Mouse (Mus musculus): Measurements from ENCODE around the gene Cwc27. TPM values are rescaled to one million over a fixed set of nuclear protein-coding genes. Genes with fewer than 3 reads are reported as not detected.

Cwc27 gene
- total and polyA plus RNA-seq, 2 experiments from 2014 or later: 14.8 to 26.7 TPM

DNA sequence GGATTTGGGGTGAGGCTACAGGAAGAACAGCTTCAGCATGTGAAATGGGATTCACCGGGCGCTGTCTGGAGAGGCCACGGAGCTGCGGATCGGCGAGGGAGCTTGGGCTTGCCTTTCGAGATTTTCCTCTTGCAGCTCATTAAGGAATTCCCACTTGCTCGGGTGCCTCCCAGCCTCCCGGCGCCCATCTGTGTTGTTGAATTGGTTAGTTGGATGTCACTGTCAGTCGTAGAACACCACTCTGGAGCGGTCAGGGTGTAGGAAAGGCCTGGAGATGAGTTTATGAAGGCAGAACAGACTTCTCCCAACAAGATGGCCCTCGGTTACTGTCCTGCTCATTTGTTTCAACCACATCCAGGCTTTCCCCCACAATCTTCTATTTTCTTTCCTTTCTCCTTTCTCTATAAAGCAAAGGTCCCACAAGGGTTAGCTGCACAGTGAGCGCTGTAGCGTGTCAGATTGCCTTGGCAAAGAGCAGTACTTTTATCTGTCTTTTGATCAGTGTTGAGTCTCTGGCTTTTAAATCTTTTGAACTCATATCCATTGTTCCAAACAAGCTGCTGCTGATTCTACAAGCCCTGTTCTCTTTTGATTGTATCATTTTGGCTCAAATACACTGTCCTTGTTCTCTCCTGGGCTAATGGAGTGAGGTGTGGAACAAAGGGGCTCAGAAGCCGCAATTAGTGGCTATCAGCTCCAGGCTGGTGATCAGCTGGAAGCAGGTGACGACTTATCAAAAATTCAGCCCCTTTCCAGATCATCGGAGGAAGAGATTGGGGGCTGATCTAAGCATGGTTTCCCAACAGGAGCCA is 200.7 kb downstream of the Cwc27 start:
- no peak overlapping the region for H3K27ac ChIP-seq (ENCODE audit: low read depth, low read length)
- ATAC-seq: peak; percentile 69
- no peak overlapping the region for H3K9ac ChIP-seq
- no peaks in the 10 kb centered on the region for H3K9me3 ChIP-seq (ENCODE audit: low read length)
- H3K4me1 ChIP-seq (ENCODE audit: insufficient read depth): no peaks in the 10 kb centered on the region
- H3K27me3 ChIP-seq (ENCODE audit: insufficient read depth, low read length): no peaks in the 10 kb centered on the region
- 52% methylated on average over 18 of the region's 18 CpGs for WGBS
- no peaks in the 10 kb centered on the region for H3K36me3 ChIP-seq (ENCODE audit: insufficient read depth)
- H3K4me2 ChIP-seq (ENCODE audit: low read depth): no peak overlapping the region
- H3K4me3 ChIP-seq (ENCODE audit: low read depth, low read length): no peak overlapping the region
- DNase-seq: peak; percentile 15
- TF ChIP-seq CTCF (IDR thresholded peaks at IDR 0.05; ENCODE audit: low read depth): no peak

DNA sequence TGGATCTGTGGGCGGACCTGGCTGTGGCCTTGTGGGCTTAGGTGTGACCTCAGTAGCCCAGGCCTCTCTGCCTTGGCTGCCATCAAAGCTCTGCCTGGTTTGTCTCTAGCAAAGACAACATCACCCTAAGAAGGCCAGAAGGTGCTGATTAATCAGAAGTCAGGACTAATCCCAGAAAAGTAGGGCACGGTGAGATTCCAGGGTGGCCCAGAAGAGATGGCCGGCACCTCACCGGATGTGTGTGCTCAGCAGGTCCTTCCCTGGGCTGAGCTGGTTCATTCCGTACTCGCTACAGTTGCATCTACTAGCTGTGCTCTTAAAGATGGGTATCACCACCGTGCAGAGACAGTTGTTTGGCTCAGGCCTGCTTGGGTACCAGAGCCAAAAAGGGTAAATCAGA is 201.8 kb downstream of the Cwc27 start:
- 94% methylated on average over 7 of the region's 7 CpGs for WGBS
- Histone ChIP-seq H3K9ac (no peak overlapping the region), H3K4me3 (ENCODE audit: low read depth, low read length) (no peak overlapping the region), H3K36me3 (ENCODE audit: insufficient read depth) (no peaks in the 10 kb centered on the region), H3K27ac (ENCODE audit: low read depth, low read length) (no peak overlapping the region), H3K4me1 (ENCODE audit: insufficient read depth) (no peaks in the 10 kb centered on the region), H3K4me2 (ENCODE audit: low read depth) (no peak overlapping the region), H3K27me3 (ENCODE audit: insufficient read depth, low read length) (no peaks in the 10 kb centered on the region), H3K9me3 (ENCODE audit: low read length) (no peaks in the 10 kb centered on the region)
- TF ChIP-seq CTCF (IDR thresholded peaks at IDR 0.05; ENCODE audit: low read depth): no peak
- ATAC-seq (no peak), DNase-seq (no peak)

DNA sequence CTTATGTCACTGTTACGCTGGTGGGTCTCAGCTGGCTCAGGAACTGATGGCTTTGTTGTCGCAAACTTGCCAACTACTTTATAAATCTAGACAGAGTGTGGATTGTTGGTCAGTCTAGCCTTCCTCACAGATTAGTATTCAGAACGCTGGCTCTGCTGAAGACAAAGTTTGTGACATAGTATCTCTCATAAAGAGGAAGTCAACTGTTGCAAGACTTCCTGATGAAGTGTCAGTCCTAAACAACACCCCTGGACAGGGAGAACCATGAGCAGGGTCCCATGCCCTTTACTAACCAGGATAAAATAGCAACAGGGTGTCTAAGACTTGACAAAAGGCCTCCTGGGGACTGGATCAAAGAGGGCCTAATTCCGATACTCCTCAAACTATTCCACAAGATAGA is 205.6 kb downstream of the Cwc27 start:
- Histone ChIP-seq H3K4me2 (ENCODE audit: low read depth) (no peak overlapping the region), H3K9ac (no peak overlapping the region), H3K4me1 (ENCODE audit: insufficient read depth) (no peaks in the 10 kb centered on the region), H3K27ac (ENCODE audit: low read depth, low read length) (no peak overlapping the region), H3K9me3 (ENCODE audit: low read length) (no peaks in the 10 kb centered on the region), H3K36me3 (ENCODE audit: insufficient read depth) (no peaks in the 10 kb centered on the region), H3K4me3 (ENCODE audit: low read depth, low read length) (no peak overlapping the region), H3K27me3 (ENCODE audit: insufficient read depth, low read length) (no peaks in the 10 kb centered on the region)
- DNase-seq: no peak
- ATAC-seq: no peak
- 95% methylated on average over 4 of the region's 4 CpGs for WGBS
- TF ChIP-seq CTCF (IDR thresholded peaks at IDR 0.05; ENCODE audit: low read depth): no peak

DNA sequence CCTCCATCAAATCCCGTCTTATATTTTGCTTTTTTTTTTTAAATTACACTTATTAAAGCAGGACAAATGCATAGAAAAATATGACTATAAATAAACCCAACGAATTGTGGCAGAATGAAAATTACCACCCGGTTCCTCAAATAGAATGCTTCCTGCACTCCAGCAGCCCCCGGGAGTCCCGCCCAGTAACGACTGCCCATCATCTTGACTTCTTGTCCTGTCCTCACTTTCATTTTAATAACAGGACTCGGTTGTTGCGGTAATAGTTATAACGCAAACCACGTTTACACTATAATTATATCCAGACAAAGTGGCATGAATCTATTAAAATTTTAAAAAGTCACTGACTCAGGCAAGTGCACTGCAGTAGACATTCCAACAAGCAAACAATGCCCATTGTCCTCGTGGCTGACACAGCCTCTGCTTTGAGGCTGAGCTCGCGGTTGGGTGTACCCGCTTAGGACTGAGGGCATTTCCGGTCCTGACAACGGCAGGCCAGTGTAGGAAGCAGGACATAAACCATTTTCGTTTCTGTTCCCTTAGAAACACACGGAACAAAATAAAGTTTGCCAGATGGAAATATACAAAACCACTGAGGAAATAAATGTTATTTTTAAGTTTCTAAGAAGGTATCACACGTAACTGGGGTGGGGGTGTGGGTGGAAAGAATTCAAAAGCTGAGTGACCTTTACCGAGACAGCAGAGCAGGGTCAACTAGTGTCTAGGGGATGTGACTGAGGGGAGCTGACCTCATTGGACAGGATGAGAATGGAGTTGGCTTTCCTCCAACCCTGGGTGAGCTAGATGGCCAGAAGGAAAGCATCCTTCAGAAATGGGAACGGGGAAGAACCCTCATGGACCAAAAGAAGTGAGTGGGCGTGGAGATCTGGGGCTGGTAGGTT is 206.5 kb downstream of the Cwc27 start:
- H3K9me3 ChIP-seq (ENCODE audit: low read length): no peaks in the 10 kb centered on the region
- no peak for TF ChIP-seq CTCF (IDR thresholded peaks at IDR 0.05; ENCODE audit: low read depth)
- H3K9ac ChIP-seq: no peak overlapping the region
- H3K4me1 ChIP-seq (ENCODE audit: insufficient read depth): no peaks in the 10 kb centered on the region
- DNase-seq (no peak), ATAC-seq (no peak)
- no peaks in the 10 kb centered on the region for H3K27me3 ChIP-seq (ENCODE audit: insufficient read depth, low read length)
- no peak overlapping the region for H3K27ac ChIP-seq (ENCODE audit: low read depth, low read length)
- H3K4me3 ChIP-seq (ENCODE audit: low read depth, low read length): no peak overlapping the region
- no peaks in the 10 kb centered on the region for H3K36me3 ChIP-seq (ENCODE audit: insufficient read depth)
- no peak overlapping the region for H3K4me2 ChIP-seq (ENCODE audit: low read depth)
- 85% methylated on average over 22 of the region's 22 CpGs for WGBS

DNA sequence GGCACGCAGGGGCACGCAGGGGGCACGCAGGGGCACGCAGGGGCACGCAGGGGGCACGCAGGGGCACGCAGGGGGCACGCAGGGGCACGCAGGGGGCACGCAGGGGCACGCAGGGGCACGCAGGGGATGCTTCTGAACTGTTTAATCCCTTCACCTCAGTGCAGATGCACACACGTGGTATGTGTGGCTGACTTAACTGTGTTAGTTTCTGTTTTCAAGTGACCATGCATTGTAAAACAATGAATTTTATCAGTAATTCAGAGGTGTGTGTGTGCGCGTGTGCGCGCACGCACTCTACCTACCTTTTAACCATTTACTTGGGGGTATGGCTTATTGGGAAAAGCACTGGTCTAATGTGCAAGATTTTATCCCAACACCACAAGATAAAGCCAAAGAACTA is 208.4 kb downstream of the Cwc27 start:
- no peak for ATAC-seq
- H3K4me1 ChIP-seq (ENCODE audit: insufficient read depth): no peaks in the 10 kb centered on the region
- H3K27ac ChIP-seq (ENCODE audit: low read depth, low read length): no peak overlapping the region
- no peak for DNase-seq
- no peak overlapping the region for H3K4me2 ChIP-seq (ENCODE audit: low read depth)
- TF ChIP-seq CTCF (IDR thresholded peaks at IDR 0.05; ENCODE audit: low read depth): no peak
- no peaks in the 10 kb centered on the region for H3K27me3 ChIP-seq (ENCODE audit: insufficient read depth, low read length)
- 88% methylated on average over 18 of the region's 18 CpGs for WGBS
- no peaks in the 10 kb centered on the region for H3K36me3 ChIP-seq (ENCODE audit: insufficient read depth)
- H3K4me3 ChIP-seq (ENCODE audit: low read depth, low read length): no peak overlapping the region
- no peaks in the 10 kb centered on the region for H3K9me3 ChIP-seq (ENCODE audit: low read length)
- no peak overlapping the region for H3K9ac ChIP-seq

DNA sequence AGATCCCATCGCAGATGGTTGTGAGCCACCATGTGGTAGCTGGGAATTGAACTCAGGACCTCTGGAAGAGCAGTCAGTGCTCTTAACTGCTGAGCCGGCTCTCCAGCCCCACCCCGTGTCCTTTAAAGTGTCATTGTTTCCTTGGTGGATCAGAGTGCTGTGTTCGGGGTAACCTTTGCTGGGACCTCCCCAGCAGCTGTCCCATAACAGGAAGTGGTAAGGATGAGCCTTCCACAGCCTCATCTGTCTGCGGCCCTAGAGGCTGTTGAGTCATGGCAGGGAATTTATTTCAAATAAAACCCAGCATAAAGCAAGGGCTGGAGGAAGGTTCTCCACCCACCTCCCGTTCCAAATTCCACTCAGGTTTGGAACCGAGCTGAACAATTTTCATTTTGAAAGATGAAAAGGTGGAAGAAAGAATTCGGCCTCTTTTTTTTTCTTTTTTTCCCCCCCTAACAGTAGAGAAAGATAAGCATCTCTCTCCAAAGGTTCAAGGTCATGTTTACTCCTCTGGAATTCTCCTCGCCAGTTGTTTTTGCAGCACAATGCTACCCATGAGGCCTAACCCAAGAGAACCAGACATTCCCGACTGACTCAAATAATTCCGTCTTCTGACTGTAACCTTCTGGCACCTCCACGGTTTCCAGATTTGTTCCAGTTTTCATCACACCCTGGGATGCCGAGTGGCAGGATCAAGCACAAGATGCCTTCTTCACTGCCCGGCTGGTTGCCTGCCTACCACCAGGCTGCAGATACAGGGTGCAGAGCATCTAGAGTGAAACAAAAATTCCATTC is 210.0 kb downstream of the Cwc27 start:
- H3K9ac ChIP-seq: no peak overlapping the region
- no peak for TF ChIP-seq CTCF (IDR thresholded peaks at IDR 0.05; ENCODE audit: low read depth)
- H3K9me3 ChIP-seq (ENCODE audit: low read length): no peaks in the 10 kb centered on the region
- H3K27ac ChIP-seq (ENCODE audit: low read depth, low read length): no peak overlapping the region
- DNase-seq (no peak), ATAC-seq (no peak)
- H3K4me1 ChIP-seq (ENCODE audit: insufficient read depth): no peaks in the 10 kb centered on the region
- no peak overlapping the region for H3K4me2 ChIP-seq (ENCODE audit: low read depth)
- H3K4me3 ChIP-seq (ENCODE audit: low read depth, low read length): no peak overlapping the region
- H3K27me3 ChIP-seq (ENCODE audit: insufficient read depth, low read length): no peaks in the 10 kb centered on the region
- no peaks in the 10 kb centered on the region for H3K36me3 ChIP-seq (ENCODE audit: insufficient read depth)
- WGBS: 85% methylated on average over 14 of the region's 14 CpGs

Measured in forebrain, postnatal 0 days (tissue).